Mouse (Mus musculus) kidney, postnatal 0 days (tissue): ENCODE data around the gene Dop1b. TPM values are rescaled to one million over a fixed set of nuclear protein-coding genes. Genes with fewer than 3 reads are reported as not detected.

Experiments
- ATAC-seq: fragments of 200-750 bp; cut with Nextera tagmentation; replicated peaks from 2 replicates; pipeline ENCODE4 v1.8.0; 2017; ENCODE audit warnings: low read depth, moderate number of reproducible peaks, moderate TSS enrichment, moderate library complexity; ENCODE audit not compliant: low FRiP score
- DNase-seq: peaks from one replicate; pipeline ENCODE4 v3.0.0-alpha.2; 2016; ENCODE audit warnings: low spot score
- H3K27ac ChIP-seq: fragments of 300-500 bp; sonication (generic); 2 replicates; pipeline ENCODE4 v1.5.1; 2014; ENCODE audit warnings: mild to moderate bottlenecking
- H3K27me3 ChIP-seq: fragments of 300-500 bp; sonication (generic); 2 replicates; pipeline ENCODE4 v1.6.1; 2014; ENCODE audit warnings: low read length, mixed read lengths; ENCODE audit not compliant: insufficient read depth
- H3K36me3 ChIP-seq: fragments of 300-500 bp; sonication (generic); 2 replicates; pipeline ENCODE4 v1.6.1; 2014; ENCODE audit warnings: low read length, mixed read lengths; ENCODE audit not compliant: insufficient read depth
- H3K4me1 ChIP-seq: fragments of 300-500 bp; sonication (generic); replicated peaks from 2 replicates; pipeline ENCODE4 v1.6.1; 2014; ENCODE audit warnings: antibody characterized with exemption, low read length, mixed read lengths; ENCODE audit not compliant: insufficient read depth
- H3K4me2 ChIP-seq: fragments of 300-500 bp; sonication (generic); 2 replicates; pipeline ENCODE4 v1.6.1; 2014; ENCODE audit warnings: mild to moderate bottlenecking, low read length, moderate library complexity, mixed read lengths
- H3K4me3 ChIP-seq: fragments of 300-500 bp; sonication (generic); replicated peaks from 2 replicates; pipeline ENCODE4 v1.5.1; 2014; ENCODE audit warnings: low read depth, low read length
- H3K9ac ChIP-seq: fragments of 300-500 bp; sonication (generic); 2 replicates; pipeline ENCODE4 v1.6.1; 2014; ENCODE audit warnings: low read depth, low read length
- H3K9me3 ChIP-seq: fragments of 300-500 bp; sonication (generic); replicated peaks from 2 replicates; pipeline ENCODE4 v1.6.1; 2016; ENCODE audit warnings: low read length, inconsistent platforms, mixed read lengths
- CTCF ChIP-seq: IDR thresholded peaks from 2 replicates; pipeline ENCODE4 v1.5.1; 2016; ENCODE audit warnings: antibody characterized with exemption, low read depth, mild to moderate bottlenecking, moderate library complexity
- WGBS: fragments of 180-500 bp; shearing (Covaris S2); extraction: QIAGEN DNeasy Blood & Tissue Kit; methylation state at CpG from one replicate; pipeline ENCODE4 v1.1.7; 2014; 5-methylcytosine and 5-hydroxymethylcytosine counted together
- polyA plus RNA-seq: library from polyadenylated mRNA; unstranded; fragments of >200 nt; fragmentation: Nextera tagmentation; extraction: Ambion mirVana; gene quantifications from 2 replicates; pipeline ENCODE4 v1.2.1, GENCODE M21; 2015

The Dop1b gene
- polyA plus RNA-seq, 1 experiment from 2014 or later, result 22.5 TPM

GRCm38 (mm10) chr16:93746397-93746796, 34.7 kb downstream of the Dop1b start:
- Histone ChIP-seq H3K4me1 (no peaks in the 10 kb centered on the region), H3K4me2 (no peak overlapping the region), H3K36me3 (no peaks in the 10 kb centered on the region), H3K27ac (no peak overlapping the region), H3K27me3 (no peaks in the 10 kb centered on the region), H3K9ac (no peak overlapping the region), H3K4me3 (no peak overlapping the region), H3K9me3 (no peaks in the 10 kb centered on the region)
- DNase-seq, result no peak
- no peak for TF ChIP-seq CTCF
- WGBS, result 88% methylated on average over 8 of the region's 8 CpGs
- ATAC-seq, result no peak

GRCm38 (mm10) chr16:93746957-93747356, 35.3 kb downstream of the Dop1b start:
- peak; percentile 41; the same call in 1 of the 2 replicates for TF ChIP-seq CTCF
- H3K4me2 ChIP-seq, result no peak overlapping the region
- no peaks in the 10 kb centered on the region for H3K27me3 ChIP-seq
- no peak overlapping the region for H3K4me3 ChIP-seq
- H3K27ac ChIP-seq, result no peak overlapping the region
- H3K36me3 ChIP-seq, result no peaks in the 10 kb centered on the region
- ATAC-seq (no peak), DNase-seq (no peak)
- H3K9ac ChIP-seq, result no peak overlapping the region
- H3K4me1 ChIP-seq, result no peaks in the 10 kb centered on the region
- WGBS, result 87% methylated on average over 4 of the region's 4 CpGs
- no peaks in the 10 kb centered on the region for H3K9me3 ChIP-seq

GRCm38 (mm10) chr16:93747421-93747820, 35.7 kb downstream of the Dop1b start:
- no peak for ATAC-seq
- no peak for TF ChIP-seq CTCF
- Histone ChIP-seq H3K9me3 (no peaks in the 10 kb centered on the region), H3K4me1 (no peaks in the 10 kb centered on the region), H3K27me3 (no peaks in the 10 kb centered on the region), H3K4me2 (no peak overlapping the region), H3K36me3 (no peaks in the 10 kb centered on the region), H3K27ac (no peak overlapping the region), H3K9ac (no peak overlapping the region), H3K4me3 (no peak overlapping the region)
- DNase-seq, result no peak
- WGBS, result 77% methylated on average over 6 of the region's 6 CpGs

GRCm38 (mm10) chr16:93749147-93749910, 37.6 kb downstream of the Dop1b start:
- H3K9ac ChIP-seq, result no peak overlapping the region
- DNase-seq, result no peak

GRCm38 (mm10) chr16:93750464-93750863, 38.8 kb downstream of the Dop1b start:
- H3K27ac ChIP-seq, result no peak overlapping the region
- H3K27me3 ChIP-seq, result no peaks in the 10 kb centered on the region
- H3K4me2 ChIP-seq, result no peak overlapping the region
- H3K9ac ChIP-seq, result no peak overlapping the region
- TF ChIP-seq CTCF, result no peak
- no peak for ATAC-seq
- H3K9me3 ChIP-seq, result no peaks in the 10 kb centered on the region
- H3K36me3 ChIP-seq, result 0 out of 2 replicates have a peak, but pooled peaks cover 3% of the 10 kb centered on the region
- 71% methylated on average over 6 of the region's 6 CpGs for WGBS
- H3K4me1 ChIP-seq, result no peaks in the 10 kb centered on the region
- H3K4me3 ChIP-seq, result no peak overlapping the region
- no peak for DNase-seq

More at GRCm38 (mm10) chr16:93749147-93749910, 37.6 kb downstream of the Dop1b start:
- Histone ChIP-seq H3K27me3 (no peaks in the 10 kb centered on the region), H3K36me3 (no peaks in the 10 kb centered on the region), H3K4me2 (no peak overlapping the region), H3K9me3 (no peaks in the 10 kb centered on the region), H3K4me3 (no peak overlapping the region), H3K4me1 (no peaks in the 10 kb centered on the region), H3K27ac (no peak overlapping the region)
- ATAC-seq, result no peak
- 80% methylated on average over 15 of the region's 15 CpGs for WGBS
- TF ChIP-seq CTCF, result no peak

GRCm38 (mm10) chr16:93751816-93752215, 40.1 kb downstream of the Dop1b start:
- H3K4me2 ChIP-seq, result no peak overlapping the region
- 0 out of 2 replicates have a peak, but pooled peaks cover 9% of the 10 kb centered on the region for H3K36me3 ChIP-seq
- H3K27ac ChIP-seq, result no peak overlapping the region
- H3K9ac ChIP-seq, result no peak overlapping the region
- no peaks in the 10 kb centered on the region for H3K9me3 ChIP-seq
- no peaks in the 10 kb centered on the region for H3K27me3 ChIP-seq
- no peak for DNase-seq
- no peak for ATAC-seq
- no peaks in the 10 kb centered on the region for H3K4me1 ChIP-seq
- no peak for TF ChIP-seq CTCF
- H3K4me3 ChIP-seq, result no peak overlapping the region
- WGBS, result 51% methylated on average over 5 of the region's 5 CpGs
